Mouse (Mus musculus): ENCODE measurements around the gene Mcat.

- TF ChIP-seq CTCF (IDR thresholded peaks at IDR 0.05; ENCODE audit: insufficient read depth, low read depth, low read length) (no peak), POLR2A (IDR thresholded peaks at IDR 0.05; ENCODE audit: insufficient read depth, low read depth, low read length) (no peak)
These were observed 27.3 kb upstream of the Mcat start for GRCm38 (mm10) chr15:83590841-83591240.

All from olfactory bulb, adult 2 months (tissue).